Mouse (Mus musculus) spleen, postnatal 10 days (tissue): ENCODE results near the gene Rccd1.

Experiments
- DNase-seq, 2 experiments: peaks; one replicate each; pipeline ENCODE4 v3.0.0; 2021 to 2022; ENCODE audit warnings: low spot score in 2 of 2

The Rccd1 gene

DNA sequence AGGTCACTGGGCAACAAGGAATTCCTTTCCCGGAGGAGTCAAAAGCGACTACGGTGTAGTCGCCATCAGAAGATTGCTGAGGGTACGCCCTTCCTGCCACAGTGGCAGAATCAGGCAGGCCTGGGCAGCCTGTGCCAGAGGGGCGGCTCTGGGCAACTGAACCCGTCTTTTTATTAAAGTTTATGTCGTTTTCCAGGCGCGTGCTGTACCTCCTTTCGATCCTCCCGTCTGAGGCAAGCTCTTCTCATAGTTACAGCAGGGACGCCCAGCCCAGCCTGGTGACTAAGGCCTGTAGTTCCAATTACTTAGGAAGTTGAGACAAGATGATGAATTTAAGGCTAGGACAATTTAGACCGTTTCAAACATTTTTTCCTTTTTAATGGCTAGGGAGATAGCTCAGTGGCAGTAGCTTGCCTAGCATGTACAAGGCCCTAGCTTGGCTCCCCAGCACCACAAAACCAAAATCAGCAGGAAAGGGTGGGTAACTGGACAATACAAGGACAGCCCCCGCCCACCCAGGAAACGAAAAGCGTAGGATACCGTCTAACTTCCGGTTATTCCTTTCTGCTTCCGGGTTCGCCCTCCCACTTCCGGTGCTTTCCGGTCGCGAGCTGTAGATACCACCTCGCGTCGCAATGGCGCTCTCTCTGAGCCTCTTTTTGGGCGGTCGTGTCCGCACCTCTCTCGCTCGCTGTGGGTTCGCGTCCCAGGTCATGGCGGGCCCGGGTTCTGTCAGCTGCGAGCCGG, 63.5 kb downstream of the Rccd1 start, which contains the start of gene Ngrn:
TSS of gene Ngrn (plus strand) at position 591 of the 747 bp plus-strand sequence.
- DNase-seq = peak in 1 of 2 experiments; percentile 88

GRCm38 (mm10) chr7:80257706-80258105, 66.5 kb downstream of the Rccd1 start:
- no peak for DNase-seq

DNA sequence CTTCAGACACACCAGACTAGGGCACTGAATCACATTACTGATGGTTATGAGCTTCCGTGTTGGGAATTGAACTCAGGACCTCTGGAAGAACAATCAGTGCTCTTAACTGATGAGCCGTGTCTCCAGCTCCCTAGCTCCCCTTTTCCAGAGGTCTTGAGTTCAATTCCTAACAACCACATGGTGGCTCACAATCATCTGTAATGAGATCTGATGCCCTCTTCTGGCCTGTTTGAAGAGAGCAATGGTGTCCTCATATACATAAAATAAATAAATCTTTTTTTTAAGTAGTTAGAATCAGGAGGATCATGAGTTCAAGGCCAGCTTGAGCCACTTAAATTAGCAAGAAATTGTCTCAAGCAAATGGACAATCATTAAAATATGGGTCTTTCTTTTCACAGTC, 68.3 kb downstream of the Rccd1 start:
- no peak for DNase-seq

GRCm38 (mm10) chr7:80252886-80253285, 71.4 kb downstream of the Rccd1 start:
- no peak for DNase-seq

DNA sequence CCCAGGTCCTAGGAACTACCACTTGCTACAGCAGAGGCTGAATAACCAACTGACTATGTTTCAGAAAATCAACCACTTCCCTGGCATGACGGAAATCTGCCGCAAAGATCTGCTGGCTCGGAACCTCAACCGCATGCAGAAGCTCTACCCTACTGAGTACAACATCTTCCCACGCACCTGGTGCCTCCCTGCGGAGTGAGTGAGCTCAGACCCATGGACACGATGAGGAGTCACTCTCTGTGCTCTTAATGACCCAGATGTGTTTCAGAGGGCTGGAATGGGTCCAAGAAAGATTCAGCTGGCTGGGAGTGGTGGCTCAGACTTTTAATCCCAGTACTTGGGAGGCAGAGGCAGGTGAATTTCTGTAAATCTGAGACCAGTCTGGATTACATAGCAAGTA, 71.8 kb downstream of the Rccd1 start:
- no peak for DNase-seq

GRCm38 (mm10) chr7:80246859-80247258, 77.4 kb downstream of the Rccd1 start:
- no peak for DNase-seq

DNA sequence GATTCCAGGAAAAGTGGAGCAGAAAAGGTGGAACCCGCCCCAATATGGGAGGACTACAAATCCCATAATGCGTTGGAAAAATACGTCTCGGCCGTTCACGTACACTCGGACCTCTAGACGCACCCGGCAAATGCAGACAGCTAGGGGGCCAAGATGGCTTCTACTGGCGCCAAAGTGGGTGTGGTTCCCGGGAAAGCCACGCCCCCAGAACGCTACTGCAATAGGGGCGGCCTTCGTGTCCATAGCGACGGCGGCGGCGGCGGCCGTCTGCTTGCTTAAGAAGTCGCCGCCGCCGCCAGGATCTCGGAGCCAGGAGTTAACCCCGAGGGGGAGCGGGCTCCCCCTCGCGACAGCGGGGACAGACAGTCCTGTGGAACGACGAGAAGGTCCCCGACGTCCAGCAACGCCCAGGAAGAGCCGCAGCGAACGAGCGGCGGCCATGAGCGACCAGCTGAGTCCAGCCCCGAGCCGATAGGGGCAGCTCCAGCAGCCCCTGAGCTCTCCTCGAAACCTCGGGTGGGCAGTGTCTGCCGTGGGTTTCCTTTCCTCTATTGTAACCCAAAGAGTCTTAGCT, 78.0 kb downstream of the Rccd1 start, which contains the start of gene Ttll13:
TSS of gene Ttll13 (plus strand) at position 229 of the 574 bp plus-strand sequence.
- DNase-seq = peak; percentile 94 to 99

- DNase-seq = no peak
Measured at GRCm38 (mm10) chr7:80244851-80245250, 79.4 kb downstream of the Rccd1 start.
